Mouse (Mus musculus): Measurements from ENCODE around the gene Acat3.
"Not testable (repeated sequence)": the region's sequence is repeated elsewhere in the genome, so short reads cannot be mapped to it uniquely, and the experiment has no call there.

Acat3 gene

DNA sequence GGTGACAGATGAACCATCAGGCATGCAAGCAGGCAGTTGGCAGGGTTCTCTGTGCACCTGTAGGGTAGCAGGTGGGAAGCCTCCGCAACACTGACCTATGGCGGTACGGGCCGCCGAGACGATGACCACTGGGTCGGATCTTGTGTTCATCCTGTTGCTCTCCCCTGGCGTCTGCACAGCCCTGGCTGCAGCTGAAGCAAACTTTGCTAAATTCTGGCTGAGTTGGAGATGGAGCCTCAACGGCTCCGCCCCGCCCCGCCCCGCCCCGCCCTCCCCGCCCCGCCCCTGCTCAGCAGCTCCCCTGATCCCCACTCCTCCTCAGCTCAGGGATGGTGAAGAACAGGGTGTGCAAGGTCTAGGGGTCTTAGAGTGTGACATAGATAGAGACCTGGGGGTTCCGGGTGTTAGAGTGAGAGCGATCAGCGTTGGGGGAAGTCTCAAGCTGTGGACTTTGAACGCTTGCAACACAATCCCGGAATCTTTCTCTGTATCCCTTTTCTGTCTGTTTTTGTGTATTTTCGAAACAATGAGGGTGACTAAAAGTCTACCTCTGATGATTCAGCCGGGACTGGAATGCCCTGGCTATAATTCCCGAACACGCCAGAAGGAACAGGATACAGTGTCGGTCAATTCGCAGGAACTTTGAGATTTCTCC, at the start of gene Acat3:
Gene Acat3, minus strand, starts transcription at position 450 of the 655 bp plus-strand sequence.
- no peak for DNase-seq

DNA sequence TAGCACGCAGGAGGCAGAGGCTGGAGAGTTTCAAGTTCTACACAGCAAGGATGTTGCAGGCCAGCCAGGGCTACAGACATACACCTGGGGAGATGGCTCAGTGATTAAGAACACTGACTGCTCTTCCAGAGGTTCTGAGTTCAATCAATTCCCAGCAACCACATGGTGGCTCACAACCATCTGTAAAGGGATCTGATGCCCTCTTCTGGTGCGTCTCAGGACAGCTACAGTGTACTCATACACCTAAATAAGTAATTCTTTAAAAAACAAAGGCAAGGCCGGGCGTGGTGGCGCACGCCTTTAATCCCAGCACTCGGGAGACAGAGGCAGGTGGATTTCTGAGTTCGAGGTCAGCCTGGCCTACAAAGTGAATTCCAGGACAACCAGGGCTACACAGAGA, 47.7 kb upstream of the Acat3 start:
- peak; percentile 34 for DNase-seq

DNA sequence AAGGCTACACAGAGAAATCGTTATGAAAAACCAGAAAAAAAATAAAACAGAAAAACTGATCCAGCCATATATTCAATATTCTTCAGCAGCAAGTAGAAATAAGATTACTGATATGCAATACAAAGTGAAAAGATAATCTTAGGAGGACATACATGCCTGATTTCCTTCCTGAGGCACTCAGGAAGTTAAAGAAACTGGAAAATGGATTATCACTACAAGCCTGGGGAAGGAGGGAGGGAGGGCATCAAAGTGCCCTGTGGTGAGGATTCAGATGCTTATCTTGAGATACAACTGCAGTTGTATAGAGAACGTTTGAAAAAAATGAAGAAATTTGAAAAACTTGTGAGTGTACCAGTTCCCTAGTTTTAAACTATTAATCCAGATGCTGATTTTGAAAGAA, 43.6 kb upstream of the Acat3 start:
- DNase-seq, result no peak

DNA sequence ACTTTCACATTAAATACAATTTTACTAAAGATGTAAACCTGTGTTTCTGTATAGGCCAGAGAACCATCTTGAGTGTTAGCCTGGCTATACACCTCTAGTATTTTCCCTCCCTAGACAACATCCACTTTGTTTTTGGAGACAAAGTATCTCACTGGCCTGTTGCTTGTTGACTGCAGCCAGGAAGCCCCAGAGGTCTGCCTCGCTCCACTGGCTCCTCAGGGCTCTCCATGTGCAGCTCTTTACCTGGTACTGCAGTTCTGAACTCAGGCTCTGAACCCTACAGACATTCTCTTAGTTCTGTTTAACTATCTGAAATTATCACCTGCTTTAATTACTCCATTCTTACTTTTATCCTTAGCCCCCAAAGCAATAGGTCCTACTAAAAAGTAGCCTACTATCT, 38.1 kb upstream of the Acat3 start:
- DNase-seq, result no peak

DNA sequence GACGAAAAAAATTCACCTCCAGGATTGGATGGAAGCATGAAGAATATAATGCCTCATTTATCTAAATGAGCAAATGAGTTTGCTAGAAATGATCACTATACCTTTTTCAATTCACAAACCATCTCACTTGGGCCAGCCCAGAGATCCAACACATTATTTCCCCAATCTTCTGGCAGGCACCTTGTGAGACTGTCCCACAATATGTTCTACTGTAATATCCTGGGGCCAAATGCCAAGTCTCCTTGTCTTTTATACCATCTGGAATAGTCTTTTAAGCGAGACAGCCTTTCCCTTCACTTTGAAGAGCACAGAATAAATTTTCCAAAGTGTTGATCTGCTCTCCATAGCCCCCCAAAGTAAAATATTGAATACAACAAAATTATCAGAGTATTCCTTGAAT, 33.5 kb upstream of the Acat3 start:
- no peak for DNase-seq

DNA sequence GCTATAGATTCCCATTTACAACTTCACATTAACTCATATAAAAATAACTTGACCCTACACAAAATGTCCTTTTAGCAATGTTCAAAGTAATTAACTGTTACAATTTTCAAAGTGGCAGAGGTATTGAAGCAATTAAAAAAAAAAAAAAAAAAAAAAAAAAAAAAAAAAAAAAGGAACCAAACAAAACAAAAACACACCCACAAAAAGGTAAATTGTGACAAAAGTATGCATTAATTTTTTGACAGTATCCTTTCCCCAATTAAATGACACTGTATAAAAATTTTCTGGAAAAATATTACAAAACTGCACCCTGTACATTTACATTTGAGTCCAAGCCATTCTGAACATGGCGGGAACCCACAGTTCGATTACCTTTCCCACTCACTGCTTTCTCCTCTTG, 26.8 kb upstream of the Acat3 start:
- no peak for DNase-seq

DNA sequence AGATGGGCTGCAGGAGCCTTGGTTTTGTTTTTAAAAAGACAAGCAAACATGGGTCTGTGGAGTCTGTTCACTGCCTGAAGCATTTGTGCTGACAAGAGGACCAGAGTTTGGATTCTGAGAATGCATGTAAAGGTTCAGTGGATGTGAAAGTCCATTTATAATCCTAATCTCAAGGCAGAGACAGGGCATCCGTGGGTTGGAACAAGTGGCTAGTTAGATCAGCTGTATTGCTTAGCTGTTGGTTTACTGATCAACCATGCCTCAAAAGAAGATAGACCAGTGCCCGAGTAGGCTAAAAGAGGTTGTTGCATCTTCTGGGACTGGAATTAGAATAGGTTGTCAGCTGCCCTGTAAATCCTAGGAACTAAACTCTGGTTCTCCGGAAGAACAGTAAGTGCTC, 23.1 kb upstream of the Acat3 start:
- no peak for DNase-seq

DNA sequence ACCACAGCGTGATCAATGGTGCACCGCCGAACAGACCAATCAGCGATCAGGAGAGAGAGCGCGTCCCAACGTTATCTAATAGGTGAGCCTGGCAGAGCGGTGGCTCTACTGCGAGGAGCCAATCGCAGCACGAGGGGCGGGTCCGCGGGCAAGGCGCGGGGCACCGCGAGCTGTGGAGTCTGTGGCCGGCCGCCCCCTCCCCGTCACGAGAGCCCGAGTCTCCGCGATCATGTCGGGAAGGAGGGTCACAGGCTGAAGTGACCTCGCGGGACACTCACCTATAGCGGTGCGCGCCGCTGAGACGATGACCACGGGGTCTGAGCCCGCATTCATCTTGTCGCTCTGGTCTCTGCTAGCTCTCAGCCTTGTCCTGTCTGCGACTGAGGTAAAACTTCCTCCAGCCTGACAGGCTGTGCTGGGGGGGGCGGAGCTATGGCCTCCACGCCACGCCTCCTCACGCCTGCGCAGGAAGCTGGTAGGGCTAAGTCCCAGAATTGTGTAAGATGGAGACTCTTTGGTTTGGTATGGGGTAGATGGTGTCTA, 20.0 kb upstream of the Acat3 start, which contains the start of gene Acat2:
Gene Acat2, minus strand, starts transcription at position 417 of the 543 bp plus-strand sequence.
- peak; percentile 97 for DNase-seq

DNA sequence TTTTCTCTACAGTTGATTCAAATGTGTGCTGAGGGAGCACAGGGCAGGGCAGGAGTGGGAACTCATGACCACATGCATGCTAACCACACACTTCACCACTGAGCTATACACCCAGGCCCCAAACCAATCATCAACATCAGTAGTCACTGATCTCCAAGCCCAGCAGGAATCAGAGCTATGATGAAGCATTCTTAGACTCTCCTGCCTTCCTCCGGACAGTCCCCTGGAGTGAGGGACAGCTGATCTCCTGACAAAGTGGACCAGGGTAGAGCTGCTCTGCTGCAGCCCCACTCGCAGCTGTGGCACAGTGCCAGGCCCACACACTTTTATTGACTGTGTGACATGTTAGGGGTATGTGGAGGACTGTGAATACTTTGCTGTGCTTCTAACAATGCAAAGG, 19.0 kb upstream of the Acat3 start:
- DNase-seq, result not testable (repeated sequence)

DNA sequence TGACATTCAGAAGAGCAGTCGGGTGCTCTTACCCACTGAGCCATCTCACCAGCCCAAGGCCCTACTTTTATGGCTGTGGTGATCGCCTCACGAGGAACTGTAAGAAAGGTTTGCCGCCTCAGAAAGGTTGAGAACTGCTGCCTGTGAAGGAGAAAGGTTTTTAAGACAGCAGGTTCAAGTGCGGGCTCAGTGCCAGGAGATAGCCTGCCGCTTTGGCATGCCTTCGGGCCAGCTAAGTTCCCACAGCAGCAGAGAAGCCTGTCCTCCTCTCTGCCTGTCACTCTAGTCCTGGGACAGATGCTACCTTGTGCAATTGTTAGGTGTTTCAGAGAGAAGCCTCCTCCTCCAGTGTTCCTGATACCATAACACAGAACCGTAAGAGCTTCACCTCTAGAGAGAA, 16.3 kb upstream of the Acat3 start:
- no peak for DNase-seq

DNA sequence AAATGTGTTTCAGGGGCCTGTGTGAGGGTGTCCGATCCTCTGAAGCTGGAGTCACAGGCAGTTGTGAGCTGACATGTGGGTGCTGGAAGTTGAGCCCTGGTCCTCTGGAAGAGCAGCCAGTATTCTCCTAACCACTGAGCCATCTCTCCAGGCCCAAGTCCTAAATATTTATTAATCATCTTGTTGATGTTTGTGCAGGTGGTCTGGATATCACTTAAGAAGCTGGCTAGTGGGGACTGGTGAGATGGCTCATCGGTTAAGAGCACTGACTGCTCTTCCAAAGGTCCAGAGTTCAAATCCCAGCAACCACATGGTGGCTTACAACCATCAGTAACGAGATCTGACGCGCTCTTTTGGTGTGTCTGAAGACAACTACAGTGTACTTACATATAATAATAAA, 9.3 kb upstream of the Acat3 start:
- DNase-seq, result no peak

DNA sequence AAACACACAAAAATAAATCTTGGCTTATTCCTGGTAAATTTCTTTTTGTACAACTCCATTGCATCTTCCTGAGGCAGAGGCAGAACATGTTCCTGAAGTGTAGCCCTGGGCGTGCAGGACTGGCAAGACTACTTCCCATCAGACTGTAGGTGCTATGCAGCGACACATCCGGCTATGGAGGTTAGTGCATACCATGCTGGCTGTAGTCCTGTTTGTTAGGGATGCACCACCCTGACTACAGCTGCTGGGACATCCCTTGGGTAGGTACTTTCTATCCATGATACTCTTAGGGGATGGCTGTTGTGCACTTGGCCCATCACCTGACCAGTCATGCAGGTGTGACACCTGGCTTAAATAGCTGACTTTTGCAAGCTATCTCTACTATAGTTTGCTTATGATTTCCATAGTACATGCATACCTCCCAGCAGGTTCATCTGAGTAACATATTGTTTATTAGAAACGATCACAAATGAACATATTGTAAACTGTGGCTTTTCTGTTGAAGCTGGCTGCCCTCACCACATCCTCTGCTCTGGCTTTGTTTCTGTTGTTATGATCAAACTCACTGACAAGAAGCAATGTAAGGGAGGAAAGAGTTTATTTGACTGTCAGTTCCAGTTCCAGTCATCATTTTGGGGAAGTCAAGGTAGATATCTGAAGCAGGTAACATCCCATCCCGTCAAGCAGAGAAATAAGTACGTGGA, 2.2 kb upstream of the Acat3 start:
- no peak for DNase-seq

DNA sequence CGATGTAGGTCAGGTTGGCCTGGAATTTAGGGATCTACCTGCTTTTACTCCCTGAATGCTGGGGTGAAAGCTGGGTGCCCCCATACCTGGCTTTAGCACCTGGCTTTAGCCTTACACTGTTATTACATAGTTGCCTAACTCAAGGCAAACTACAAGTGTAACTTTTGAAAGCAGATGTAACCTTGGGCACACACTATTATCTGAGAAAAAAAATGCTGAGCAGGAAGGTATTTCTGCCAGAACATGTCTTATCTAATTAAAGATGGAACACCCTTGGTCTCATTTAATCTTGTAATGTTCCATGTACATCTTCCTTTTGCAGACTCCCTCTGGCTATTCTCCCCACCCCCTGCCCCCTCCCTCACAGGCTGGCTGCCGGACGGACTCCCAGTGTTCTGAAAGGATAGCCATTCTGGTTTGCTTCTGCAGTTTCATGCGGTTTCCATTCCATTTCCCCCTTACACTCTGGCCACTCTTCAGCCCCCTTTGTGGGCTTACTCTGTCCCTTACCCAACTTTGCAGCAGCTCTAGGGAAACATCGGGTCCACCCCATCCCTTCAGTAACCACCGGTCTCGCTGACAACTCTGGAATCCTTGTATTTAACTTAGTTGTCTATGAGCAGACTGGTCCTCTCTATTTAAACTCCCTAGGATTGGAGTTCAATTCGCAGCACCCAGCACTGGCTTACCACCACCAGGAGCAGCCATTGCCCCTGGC, 1.3 kb upstream of the Acat3 start:
- no peak for DNase-seq

DNA sequence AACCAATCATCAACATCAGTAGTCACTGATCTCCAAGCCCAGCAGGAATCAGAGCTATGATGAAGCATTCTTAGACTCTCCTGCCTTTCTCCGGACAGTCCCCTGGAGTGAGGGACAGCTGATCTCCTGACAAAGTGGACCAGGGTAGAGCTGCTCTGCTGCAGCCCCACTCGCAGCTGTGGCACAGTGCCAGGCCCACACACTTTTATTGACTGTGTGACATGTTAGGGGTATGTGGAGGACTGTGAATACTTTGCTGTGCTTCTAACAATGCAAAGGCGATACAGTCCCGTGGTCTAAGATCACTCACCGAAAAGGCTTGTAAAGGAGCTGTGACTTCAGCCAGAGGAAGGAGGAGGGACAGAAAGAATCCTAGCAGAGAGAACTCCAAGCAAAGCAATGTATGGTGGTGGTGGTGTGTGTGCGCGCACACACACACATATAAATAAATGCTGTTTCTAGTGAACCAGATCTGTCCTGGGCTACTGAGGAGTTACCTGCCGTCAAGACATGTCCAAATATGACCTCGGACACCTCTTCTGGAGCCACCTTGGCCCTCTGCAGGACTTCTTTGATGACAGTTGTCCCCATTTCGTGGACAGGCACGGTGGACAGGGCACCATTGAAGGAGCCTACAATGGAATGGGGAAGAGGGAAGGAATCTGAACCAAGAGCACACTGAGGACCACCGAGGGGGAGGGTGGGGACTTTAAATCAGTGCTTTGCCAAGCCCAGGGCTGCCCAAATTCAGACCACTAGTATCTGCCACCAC, 837 bp downstream of the Acat3 start:
- not testable (repeated sequence) for DNase-seq

DNA sequence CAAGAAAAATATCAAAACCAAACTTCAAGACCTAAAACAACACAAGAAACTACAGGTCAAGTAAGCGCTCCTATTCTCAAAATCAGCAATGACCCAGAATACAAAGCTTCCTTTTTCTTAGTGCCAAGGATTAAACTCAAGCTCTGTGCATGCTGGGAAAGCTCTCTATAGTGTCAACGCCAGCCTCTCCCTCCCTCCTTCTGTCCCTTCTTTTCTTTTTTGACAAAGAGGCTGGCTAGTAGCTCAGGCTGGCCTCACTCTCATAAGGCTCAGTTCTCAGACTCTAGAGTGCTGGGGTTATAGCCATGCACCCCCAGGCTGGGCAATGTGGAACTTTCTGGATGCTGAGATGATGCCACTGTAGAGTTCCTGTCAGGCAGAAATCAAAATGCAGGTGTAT, 2.3 kb downstream of the Acat3 start:
- DNase-seq, result no peak

DNA sequence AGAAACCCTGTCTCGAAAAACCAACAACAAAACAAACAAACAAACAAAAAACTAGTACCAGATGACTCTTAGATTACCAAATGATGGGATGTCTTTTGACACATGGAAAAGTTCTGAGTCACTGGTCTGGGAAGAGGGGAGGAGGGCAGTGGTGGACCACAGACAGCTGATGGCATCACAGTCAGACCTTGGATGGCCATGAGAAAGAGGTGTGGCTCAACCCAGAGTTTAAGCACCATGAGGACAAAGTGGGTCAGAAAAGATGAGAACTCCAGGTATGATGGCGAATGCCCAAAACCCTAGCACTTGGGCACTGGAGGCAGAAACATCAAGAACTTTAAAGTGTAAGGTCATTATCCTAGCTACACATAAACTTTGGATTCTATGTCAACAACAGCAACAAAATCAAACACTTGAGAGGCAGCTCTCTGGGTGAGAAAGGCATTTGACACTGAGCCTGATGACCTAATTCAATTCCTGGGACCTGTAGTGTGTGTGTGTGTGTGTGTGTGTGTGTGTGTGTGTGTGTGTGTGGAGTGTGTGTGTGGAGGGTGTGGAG, 2.9 kb downstream of the Acat3 start:
- DNase-seq, result no peak

DNA sequence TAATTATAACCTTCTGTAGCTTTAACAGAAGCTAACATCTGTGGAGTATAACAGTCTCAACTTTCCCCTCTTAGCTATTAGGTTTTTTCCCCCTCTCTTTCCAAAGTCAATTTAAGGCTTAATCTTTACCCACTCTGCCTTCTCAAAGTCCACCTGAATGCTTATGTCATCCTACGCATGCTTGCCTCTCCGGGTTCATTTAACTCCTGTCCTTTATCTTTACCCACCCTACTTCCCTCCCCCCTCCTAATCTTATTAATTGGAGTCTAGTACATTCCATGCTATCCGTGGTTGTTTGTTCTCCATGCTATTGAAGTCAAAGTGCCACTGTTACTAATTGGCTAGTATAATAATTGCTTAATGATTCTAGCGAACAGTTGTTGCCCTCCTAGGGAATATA, 4.7 kb downstream of the Acat3 start:
- no peak for DNase-seq

DNA sequence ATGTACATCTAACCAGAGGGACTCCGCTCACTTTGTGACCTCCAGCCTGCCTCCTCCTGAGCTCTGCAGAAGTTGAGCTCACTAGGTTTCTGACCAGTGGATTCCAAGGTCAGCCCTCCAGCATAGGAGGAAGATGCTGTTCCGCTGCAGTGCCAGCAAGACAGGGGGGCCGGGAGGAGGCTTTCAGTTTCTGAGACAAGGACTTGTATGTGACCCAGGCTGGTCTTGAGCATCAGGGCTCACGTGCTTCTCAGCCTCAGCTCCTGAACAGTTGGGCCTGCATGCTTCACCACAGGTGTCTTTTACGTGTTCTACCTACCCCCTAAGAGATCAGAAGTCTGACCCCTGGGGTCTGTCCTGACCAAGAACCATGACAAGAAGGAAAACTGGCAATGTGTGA, 8.8 kb downstream of the Acat3 start:
- not testable (repeated sequence) for DNase-seq

DNA sequence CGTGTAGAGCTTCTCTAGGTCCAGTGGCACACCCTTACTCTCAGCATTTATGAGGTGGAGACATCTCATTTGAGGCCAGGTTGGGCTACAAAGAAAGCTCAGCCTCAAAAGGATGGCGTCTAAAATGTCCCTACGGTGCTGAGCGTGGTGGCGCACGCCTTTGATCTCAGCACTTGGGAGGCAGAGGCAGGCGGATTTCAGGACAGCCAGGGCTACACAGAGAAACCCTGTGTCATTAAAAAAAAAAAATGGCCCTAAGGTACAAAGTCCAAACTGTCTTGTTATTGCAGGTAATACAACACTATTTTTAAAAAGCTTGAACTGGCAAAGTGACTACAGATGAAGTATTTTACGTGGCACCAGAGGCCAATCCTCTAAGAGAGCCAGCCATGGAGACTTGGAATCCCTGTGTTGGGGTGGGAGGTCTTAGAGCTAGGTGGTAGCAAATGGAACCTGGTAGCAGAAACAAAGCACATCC, 14.7 kb downstream of the Acat3 start:
- DNase-seq, result no peak

DNA sequence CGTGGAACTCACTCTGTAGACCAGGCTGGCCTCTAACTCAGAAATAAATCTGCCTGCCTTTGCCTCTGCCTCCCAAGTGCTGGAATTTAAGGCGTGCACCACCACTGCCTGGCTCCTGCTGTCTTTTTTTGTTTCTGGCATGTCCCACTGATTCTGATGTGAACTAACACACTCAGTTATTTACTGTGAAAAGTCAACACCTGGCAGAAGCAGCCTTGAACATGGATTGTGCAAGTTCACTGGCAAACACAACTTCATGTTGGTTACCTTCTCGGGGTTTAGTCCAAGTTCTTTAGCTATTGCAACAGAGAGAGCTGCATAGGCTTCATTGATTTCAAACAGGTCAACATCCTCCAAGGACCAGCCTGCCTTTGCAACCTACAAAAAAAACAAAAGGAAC, 15.4 kb downstream of the Acat3 start:
- DNase-seq, result no peak

DNA sequence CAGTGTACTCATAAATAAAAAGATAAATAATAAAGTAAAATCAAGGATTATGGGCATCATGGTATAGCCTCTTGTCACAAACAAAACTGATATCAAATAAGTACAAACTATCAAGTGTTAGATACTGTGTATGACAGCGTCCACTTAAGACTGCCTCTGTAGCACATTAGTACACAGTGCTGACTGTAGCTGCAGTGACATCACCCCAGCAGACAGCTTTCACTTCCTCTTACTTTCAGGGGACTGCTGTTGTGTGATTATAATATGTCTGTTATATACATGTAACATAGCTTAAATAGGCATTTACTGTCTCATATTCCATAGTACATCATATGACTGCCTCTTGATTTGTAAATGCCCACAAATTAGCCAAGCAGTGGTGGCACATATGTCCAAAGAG, 19.3 kb downstream of the Acat3 start:
- no peak for DNase-seq

DNA sequence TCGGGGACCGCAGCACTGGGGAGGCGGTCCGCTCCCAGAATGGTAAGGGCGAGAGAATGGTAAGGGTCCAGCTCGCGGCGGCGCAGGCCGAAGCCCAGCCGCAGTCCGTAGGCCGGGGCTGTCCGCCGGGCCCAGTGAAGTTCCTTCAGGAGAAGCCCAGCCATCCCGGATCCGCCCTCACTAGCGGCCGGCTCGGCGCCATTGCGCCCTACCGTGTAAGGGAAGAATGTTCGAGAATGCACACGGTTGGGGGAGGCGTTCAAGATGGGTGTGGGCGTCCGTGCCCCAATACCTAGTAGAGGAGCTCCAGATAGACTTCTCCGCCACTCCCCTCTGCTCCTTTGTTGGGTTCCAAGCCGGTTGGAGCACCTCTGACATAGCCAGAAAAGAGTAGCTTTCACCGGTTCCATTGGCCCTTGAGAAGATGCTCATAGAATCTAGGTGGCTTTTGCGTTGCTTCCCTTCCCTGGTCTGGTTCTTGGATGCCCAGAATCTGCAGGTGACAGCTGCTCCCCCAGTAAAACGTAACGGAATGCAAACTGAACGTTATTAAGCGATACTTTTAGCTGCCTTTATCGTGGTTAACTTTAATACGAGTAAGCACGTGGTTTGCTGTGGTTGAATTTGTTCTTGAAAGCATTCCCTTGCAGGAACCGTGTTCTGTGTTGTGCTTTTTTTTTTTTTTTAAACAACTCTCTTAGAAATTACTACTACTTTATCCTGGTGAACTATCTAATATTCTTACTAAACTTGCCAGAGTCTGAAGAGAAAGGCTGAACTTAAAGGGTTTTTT, 23.6 kb downstream of the Acat3 start:
- DNase-seq, result no peak

Measured in thymus, postnatal 25 days (tissue).